Mouse (Mus musculus) spleen, postnatal 4 days (tissue): Measurements from ENCODE around the gene Fmnl2.

Experiments used
- DNase-seq, 2 experiments: peaks; one replicate each; pipeline ENCODE4 v3.0.0; 2022; ENCODE audit warnings: low spot score in 2 of 2

Gene Fmnl2

GRCm38 (mm10) chr2:53106056-53106455 lies 248.4 kb downstream of the Fmnl2 start:
- DNase-seq: no peak

- DNase-seq: no peak
These were observed 248.8 kb downstream of the Fmnl2 start for GRCm38 (mm10) chr2:53106472-53106871.

GRCm38 (mm10) chr2:53108547-53108946 lies 250.9 kb downstream of the Fmnl2 start:
- no peak for DNase-seq

- no peak for DNase-seq
These were observed 264.1 kb downstream of the Fmnl2 start for GRCm38 (mm10) chr2:53121797-53122196.

- no peak for DNase-seq
These were observed 268.3 kb downstream of the Fmnl2 start for GRCm38 (mm10) chr2:53125998-53126397.

GRCm38 (mm10) chr2:53129070-53129469 lies 271.4 kb downstream of the Fmnl2 start:
- DNase-seq: no peak

- DNase-seq: no peak
These were observed 273.9 kb downstream of the Fmnl2 start for GRCm38 (mm10) chr2:53131567-53131966.

GRCm38 (mm10) chr2:53146852-53147251 lies 289.2 kb downstream of the Fmnl2 start:
- no peak for DNase-seq

- DNase-seq: no peak
These were observed 316.3 kb downstream of the Fmnl2 start for GRCm38 (mm10) chr2:53173966-53174365.

- no peak for DNase-seq
These were observed 321.3 kb downstream of the Fmnl2 start for GRCm38 (mm10) chr2:53178966-53179365.

- no peak for DNase-seq
These were observed 322.2 kb downstream of the Fmnl2 start for GRCm38 (mm10) chr2:53179876-53180275.
